Mouse (Mus musculus) embryonic facial prominence, embryonic 11.5 days (tissue): Measurements from ENCODE around the gene Scn10a. TPM values are rescaled to one million over a fixed set of nuclear protein-coding genes. Genes with fewer than 3 reads are reported as not detected.

Source experiments
- ATAC-seq: fragments of 200-750 bp; cut with Nextera tagmentation; replicated peaks from 2 replicates; pipeline ENCODE4 v1.8.0; 2017; ENCODE audit warnings: low read depth; ENCODE audit not compliant: insufficient number of reproducible peaks, low FRiP score, low TSS enrichment
- DNase-seq: peaks from one replicate; pipeline ENCODE4 v3.0.0-alpha.2; 2015; ENCODE audit warnings: low spot score
- H3K27ac ChIP-seq: fragments of 300-500 bp; sonication (generic); replicated peaks from 2 replicates; pipeline ENCODE4 v1.5.1; 2014; ENCODE audit warnings: mild to moderate bottlenecking, low read depth, low read length, control low read depth
- H3K27me3 ChIP-seq: fragments of 300-500 bp; sonication (generic); 2 replicates; pipeline ENCODE4 v1.6.1; 2014; ENCODE audit warnings: mild to moderate bottlenecking, low read length, moderate library complexity, mixed read lengths; ENCODE audit not compliant: control insufficient read depth, insufficient read depth
- H3K36me3 ChIP-seq: fragments of 300-500 bp; sonication (generic); replicated peaks from 2 replicates; pipeline ENCODE4 v1.6.1; 2014; ENCODE audit warnings: low read depth, mild to moderate bottlenecking, low read length, moderate library complexity, mixed read lengths; ENCODE audit not compliant: control insufficient read depth, insufficient read depth
- H3K4me1 ChIP-seq: fragments of 300-500 bp; sonication (generic); 2 replicates; pipeline ENCODE4 v1.6.1; 2014; ENCODE audit warnings: low read length, mixed read lengths; ENCODE audit not compliant: control insufficient read depth, insufficient read depth
- H3K4me2 ChIP-seq: fragments of 300-500 bp; sonication (generic); 2 replicates; pipeline ENCODE4 v1.6.1; 2014; ENCODE audit warnings: low read depth, mild to moderate bottlenecking, control low read depth, low read length, moderate library complexity
- H3K4me3 ChIP-seq: fragments of 300-500 bp; sonication (generic); 2 replicates; pipeline ENCODE4 v1.5.1; 2014; ENCODE audit warnings: low read depth, low read length, control low read depth
- H3K9ac ChIP-seq: fragments of 300-500 bp; sonication (generic); replicated peaks from 2 replicates; pipeline ENCODE4 v1.6.1; 2014; ENCODE audit warnings: mild to moderate bottlenecking, control low read depth, low read length
- H3K9me3 ChIP-seq: fragments of 300-500 bp; sonication (generic); replicated peaks from 2 replicates; pipeline ENCODE4 v1.6.1; 2016; ENCODE audit warnings: mild to moderate bottlenecking, low read length, inconsistent platforms, mixed read lengths; ENCODE audit not compliant: control insufficient read depth
- WGBS: fragments of 180-500 bp; shearing (Covaris S2); extraction: QIAGEN DNeasy Blood & Tissue Kit; methylation state at CpG from one replicate; pipeline ENCODE4 v1.1.7; 2014; 5-methylcytosine and 5-hydroxymethylcytosine counted together
- polyA plus RNA-seq: library from polyadenylated mRNA; unstranded; fragments of >200 nt; fragmentation: Nextera tagmentation; extraction: Ambion mirVana; gene quantifications from 2 replicates; pipeline ENCODE4 v1.2.1, GENCODE M21; 2014

Scn10a gene
- polyA plus RNA-seq, 1 experiment from 2014 or later, result 0.53 TPM

- Histone ChIP-seq H3K9me3 (no peaks in the 10 kb centered on the region), H3K4me2 (no peak overlapping the region)
- ATAC-seq, result no peak
These were observed 148.5 kb downstream of the Scn10a start for GRCm38 (mm10) chr9:119570652-119571051.

DNA sequence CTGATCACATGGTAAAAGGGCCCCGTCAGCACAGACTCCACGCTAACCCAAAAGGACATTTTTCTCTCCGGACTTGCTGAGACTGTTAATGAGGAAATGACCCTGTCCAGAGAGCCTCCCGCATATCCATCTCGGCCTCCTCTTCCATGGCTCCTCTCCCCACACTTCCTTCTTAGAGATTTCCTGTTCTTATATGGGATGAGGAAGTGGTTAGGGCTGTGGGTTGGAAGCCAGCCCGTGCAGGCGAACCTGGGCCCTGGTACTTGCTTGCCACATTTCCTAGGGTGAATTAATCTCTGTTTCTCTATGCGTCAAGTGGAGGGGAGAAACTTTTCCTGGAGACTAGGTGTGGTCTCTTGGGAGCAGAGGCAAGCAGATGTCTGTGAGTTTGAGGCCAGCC lies 150.4 kb downstream of the Scn10a start:
- H3K4me1 ChIP-seq, result no peaks in the 10 kb centered on the region
- 82% methylated on average over 8 of the region's 8 CpGs for WGBS
- ATAC-seq, result no peak

More at GRCm38 (mm10) chr9:119570652-119571051, 148.5 kb downstream of the Scn10a start:
- Histone ChIP-seq H3K27ac (no peak overlapping the region), H3K9ac (no peak overlapping the region), H3K4me1 (no peaks in the 10 kb centered on the region), H3K27me3 (peaks cover 25% of the 10 kb centered on the region), H3K36me3 (no peaks in the 10 kb centered on the region), H3K4me3 (no peak overlapping the region)
- 13% methylated on average over 9 of the region's 9 CpGs for WGBS
- DNase-seq, result no peak

DNA sequence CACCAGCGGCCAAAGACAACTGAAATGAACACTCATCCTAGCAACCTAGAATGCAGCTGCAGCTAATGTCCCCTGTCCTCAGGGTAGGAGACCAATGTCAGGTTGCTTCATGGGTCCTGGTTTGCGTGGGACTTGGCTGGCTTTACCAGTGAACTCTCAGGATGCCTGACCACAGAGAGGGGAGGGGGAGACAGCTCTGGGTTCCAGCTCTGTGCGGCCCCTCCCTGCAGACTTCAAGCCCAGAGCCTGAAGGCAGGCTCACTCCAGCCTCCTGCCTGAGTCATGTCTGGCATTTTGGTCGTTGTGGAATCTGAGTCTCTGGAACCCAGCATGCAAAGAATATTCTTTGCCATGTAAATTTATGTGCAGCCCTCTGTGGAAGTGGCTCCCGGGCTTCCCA lies 151.3 kb downstream of the Scn10a start:
- WGBS, result 84% methylated on average over 5 of the region's 5 CpGs
- no peaks in the 10 kb centered on the region for H3K4me1 ChIP-seq

More for the DNA sequence above, 150.4 kb downstream of the Scn10a start:
- Histone ChIP-seq H3K27me3 (peaks cover 20% of the 10 kb centered on the region), H3K36me3 (no peaks in the 10 kb centered on the region), H3K4me2 (no peak overlapping the region), H3K9me3 (no peaks in the 10 kb centered on the region), H3K4me3 (no peak overlapping the region), H3K9ac (no peak overlapping the region), H3K27ac (no peak overlapping the region)
- DNase-seq, result no peak

DNA sequence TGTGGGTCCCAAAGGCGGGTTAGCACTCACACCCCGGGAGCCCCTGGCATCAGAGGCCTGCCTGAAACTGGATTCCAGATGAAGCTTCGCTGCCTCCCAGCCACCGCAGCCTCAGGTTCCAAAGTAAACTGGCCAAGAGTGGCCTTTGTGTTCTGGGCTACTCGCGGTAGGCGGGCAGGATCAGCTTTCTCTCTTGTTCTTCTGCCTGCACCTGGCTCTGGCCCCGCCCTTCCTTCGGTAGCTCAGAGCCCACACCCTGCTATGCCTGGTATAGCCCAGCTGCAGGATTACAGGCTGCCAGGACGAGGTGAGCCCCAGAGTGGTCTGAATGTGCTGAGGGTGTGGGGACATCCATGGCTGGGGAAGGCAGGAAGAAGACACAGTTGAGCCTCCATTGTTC lies 152.9 kb downstream of the Scn10a start:
- H3K4me3 ChIP-seq, result no peak overlapping the region
- no peaks in the 10 kb centered on the region for H3K4me1 ChIP-seq
- no peaks in the 10 kb centered on the region for H3K36me3 ChIP-seq
- no peak overlapping the region for H3K9ac ChIP-seq
- H3K27me3 ChIP-seq, result peaks cover 8% of the 10 kb centered on the region
- H3K27ac ChIP-seq, result no peak overlapping the region
- 3% methylated on average over 10 of the region's 10 CpGs for WGBS
- no peaks in the 10 kb centered on the region for H3K9me3 ChIP-seq
- ATAC-seq (no peak; the same call in 1 of the 2 replicates), DNase-seq (peak; percentile 36)
- H3K4me2 ChIP-seq, result no peak overlapping the region

More for the DNA sequence above, 151.3 kb downstream of the Scn10a start:
- H3K4me2 ChIP-seq, result no peak overlapping the region
- H3K27me3 ChIP-seq, result peaks cover 17% of the 10 kb centered on the region
- ATAC-seq (no peak), DNase-seq (no peak)
- H3K27ac ChIP-seq, result no peak overlapping the region
- no peaks in the 10 kb centered on the region for H3K9me3 ChIP-seq
- H3K9ac ChIP-seq, result no peak overlapping the region
- H3K4me3 ChIP-seq, result no peak overlapping the region
- H3K36me3 ChIP-seq, result no peaks in the 10 kb centered on the region

DNA sequence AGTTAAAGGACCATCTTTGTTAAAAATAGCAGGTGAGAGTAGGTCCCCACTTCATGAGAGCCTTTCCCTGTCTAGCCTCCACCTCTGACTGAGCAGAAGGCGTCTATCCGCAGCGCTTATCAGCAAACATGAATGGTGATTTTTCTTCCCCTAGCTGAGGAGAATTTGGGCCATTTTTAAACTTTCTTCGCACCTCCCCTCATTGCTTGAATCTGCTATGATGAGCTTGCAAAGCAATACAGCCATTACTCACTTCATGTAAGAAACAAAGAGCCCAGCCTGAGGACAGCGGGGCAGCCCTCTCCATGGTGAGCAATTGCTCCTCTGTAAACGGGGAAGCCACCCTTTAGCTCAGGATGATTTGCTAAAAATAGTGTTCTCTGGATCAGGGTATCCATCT lies 154.3 kb downstream of the Scn10a start:
- H3K9me3 ChIP-seq, result no peaks in the 10 kb centered on the region
- no peak overlapping the region for H3K27ac ChIP-seq
- no peak for ATAC-seq
- no peak overlapping the region for H3K9ac ChIP-seq
- H3K36me3 ChIP-seq, result no peaks in the 10 kb centered on the region
- no peak overlapping the region for H3K4me3 ChIP-seq
- H3K4me1 ChIP-seq, result no peaks in the 10 kb centered on the region
- H3K27me3 ChIP-seq, result peaks cover 4% of the 10 kb centered on the region
- H3K4me2 ChIP-seq, result no peak overlapping the region
- no peak for DNase-seq
- WGBS, result 81% methylated on average over 6 of the region's 6 CpGs

GRCm38 (mm10) chr9:119563617-119564016 lies 155.5 kb downstream of the Scn10a start:
- H3K4me1 ChIP-seq, result no peaks in the 10 kb centered on the region

DNA sequence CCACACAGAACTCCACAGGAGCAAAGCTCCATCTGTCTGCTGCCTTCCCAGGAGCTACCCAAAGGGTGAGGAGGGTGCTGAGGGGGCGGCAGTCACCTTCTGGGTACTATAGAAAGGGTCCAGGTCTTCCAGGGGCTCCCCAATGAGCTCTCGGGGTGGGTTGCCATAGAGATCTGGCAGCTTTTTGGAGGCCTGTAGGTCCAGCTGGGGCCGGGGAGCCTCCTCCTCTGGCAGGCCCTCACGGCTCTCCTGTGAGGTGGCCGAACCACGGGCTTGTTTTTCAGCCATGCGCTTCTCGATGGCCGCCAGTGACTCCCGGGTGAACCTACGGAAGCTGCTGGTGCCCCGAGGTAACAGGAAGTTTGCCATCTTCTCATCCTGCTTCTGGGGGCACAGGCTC lies 156.9 kb downstream of the Scn10a start:
- H3K9me3 ChIP-seq, result no peaks in the 10 kb centered on the region
- no peak overlapping the region for H3K27ac ChIP-seq
- H3K36me3 ChIP-seq, result no peaks in the 10 kb centered on the region
- WGBS, result 62% methylated on average over 12 of the region's 12 CpGs
- no peak overlapping the region for H3K9ac ChIP-seq
- H3K4me2 ChIP-seq, result no peak overlapping the region
- no peaks in the 10 kb centered on the region for H3K4me1 ChIP-seq
- ATAC-seq (no peak), DNase-seq (no peak)
- H3K27me3 ChIP-seq, result no peaks in the 10 kb centered on the region
- H3K4me3 ChIP-seq, result no peak overlapping the region

More at GRCm38 (mm10) chr9:119563617-119564016, 155.5 kb downstream of the Scn10a start:
- no peaks in the 10 kb centered on the region for H3K36me3 ChIP-seq
- no peaks in the 10 kb centered on the region for H3K9me3 ChIP-seq
- 72% methylated on average over 6 of the region's 6 CpGs for WGBS
- H3K27ac ChIP-seq, result no peak overlapping the region
- ATAC-seq, result no peak
- no peak overlapping the region for H3K9ac ChIP-seq
- H3K27me3 ChIP-seq, result no peaks in the 10 kb centered on the region
- H3K4me2 ChIP-seq, result no peak overlapping the region
- no peak overlapping the region for H3K4me3 ChIP-seq
- no peak for DNase-seq

DNA sequence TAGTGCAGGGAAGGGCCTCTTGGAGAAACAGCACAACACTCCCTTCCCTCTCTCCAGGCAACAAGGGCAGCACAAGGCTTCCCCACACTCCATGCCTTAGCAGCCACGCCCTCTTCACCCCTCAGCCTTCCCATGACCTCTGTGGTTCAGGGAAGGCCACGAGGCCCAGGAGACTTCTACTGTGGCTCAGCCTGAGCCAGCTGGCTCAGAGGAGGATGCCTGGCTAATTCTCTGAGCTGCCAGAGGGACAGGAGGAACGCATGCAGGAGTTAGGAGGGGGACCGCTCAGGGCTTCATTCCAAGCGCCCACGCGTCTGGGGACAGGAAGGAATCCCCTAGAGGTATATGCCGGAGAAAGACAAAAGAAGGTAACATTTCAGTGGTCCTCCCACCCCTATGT lies 157.4 kb downstream of the Scn10a start:
- H3K4me1 ChIP-seq, result no peaks in the 10 kb centered on the region
- WGBS, result 54% methylated on average over 8 of the region's 8 CpGs
- no peaks in the 10 kb centered on the region for H3K27me3 ChIP-seq

More for the DNA sequence above, 157.4 kb downstream of the Scn10a start:
- DNase-seq (no peak), ATAC-seq (no peak)
- H3K4me3 ChIP-seq, result no peak overlapping the region
- no peak overlapping the region for H3K9ac ChIP-seq
- H3K9me3 ChIP-seq, result no peaks in the 10 kb centered on the region
- H3K36me3 ChIP-seq, result no peaks in the 10 kb centered on the region
- H3K4me2 ChIP-seq, result no peak overlapping the region
- H3K27ac ChIP-seq, result no peak overlapping the region
